Mouse (Mus musculus) forebrain, embryonic 14.5 days (tissue): ENCODE data around the gene Gm43064. TPM values are rescaled to one million over a fixed set of nuclear protein-coding genes. Genes with fewer than 3 reads are reported as not detected.

Experiments used
- ATAC-seq: fragments of 200-750 bp; cut with Nextera tagmentation; 2 replicates; pipeline ENCODE4 v1.8.0; 2017; ENCODE audit warnings: mild to moderate bottlenecking, moderate library complexity
- DNase-seq: peaks from one replicate; pipeline ENCODE4 v3.0.0-alpha.2; 2015; ENCODE audit warnings: low spot score
- H3K27ac ChIP-seq: fragments of 300-500 bp; sonication (generic); 2 replicates; pipeline ENCODE4 v1.5.1; 2014; ENCODE audit warnings: low read depth, mild to moderate bottlenecking, control low read depth, low read length, moderate library complexity
- H3K27me3 ChIP-seq: fragments of 300-500 bp; sonication (generic); replicated peaks from 2 replicates; pipeline ENCODE4 v1.6.1; 2014; ENCODE audit warnings: low read length, control low read depth, mixed read lengths; ENCODE audit not compliant: control insufficient read depth, insufficient read depth
- H3K36me3 ChIP-seq: fragments of 300-500 bp; sonication (generic); 2 replicates; pipeline ENCODE4 v1.6.1; 2014; ENCODE audit warnings: low read length, control low read depth; ENCODE audit not compliant: control insufficient read depth, insufficient read depth
- H3K4me1 ChIP-seq: fragments of 300-500 bp; sonication (generic); 2 replicates; pipeline ENCODE4 v1.6.1; 2014; ENCODE audit warnings: antibody characterized with exemption, low read length, control low read depth; ENCODE audit not compliant: control insufficient read depth, insufficient read depth
- H3K4me2 ChIP-seq: fragments of 300-500 bp; sonication (generic); 2 replicates; pipeline ENCODE4 v1.6.1; 2014; ENCODE audit warnings: mild to moderate bottlenecking, control low read depth, low read length
- H3K4me3 ChIP-seq: fragments of 300-500 bp; sonication (generic); 2 replicates; pipeline ENCODE4 v1.5.1; 2014; ENCODE audit warnings: low read depth, low read length, control low read depth
- H3K9ac ChIP-seq: fragments of 300-500 bp; sonication (generic); 2 replicates; pipeline ENCODE4 v1.6.1; 2014; ENCODE audit warnings: mild to moderate bottlenecking, low read length, control low read depth, moderate library complexity
- H3K9me3 ChIP-seq: fragments of 300-500 bp; sonication (generic); replicated peaks from 2 replicates; pipeline ENCODE4 v1.6.1; 2016; ENCODE audit warnings: low read length, control low read depth, mixed read lengths; ENCODE audit not compliant: control insufficient read depth
- WGBS: fragments of 180-500 bp; shearing (Covaris S2); extraction: QIAGEN DNeasy Blood & Tissue Kit; methylation state at CpG from one replicate; pipeline ENCODE4 v1.1.7; 2014; 5-methylcytosine and 5-hydroxymethylcytosine counted together
- polyA plus RNA-seq: library from polyadenylated mRNA; unstranded; fragments of >200 nt; fragmentation: Nextera tagmentation; extraction: Ambion mirVana; gene quantifications from 2 replicates; pipeline ENCODE4 v1.2.1, GENCODE M21; 2014

Gene Gm43064
- polyA plus RNA-seq, 1 experiment from 2014 or later: 0.18 TPM

- DNase-seq (no peak), ATAC-seq (no peak)
- Histone ChIP-seq H3K9ac (no peak overlapping the region), H3K4me3 (no peak overlapping the region), H3K9me3 (no peaks in the 10 kb centered on the region), H3K36me3 (no peaks in the 10 kb centered on the region), H3K4me2 (no peak overlapping the region), H3K27ac (no peak overlapping the region), H3K27me3 (no peaks in the 10 kb centered on the region), H3K4me1 (no peaks in the 10 kb centered on the region)
- 72% methylated on average over 7 of the region's 7 CpGs for WGBS
Observed at GRCm38 (mm10) chr3:103874329-103874728, 65.0 kb downstream of the Gm43064 start.

DNA sequence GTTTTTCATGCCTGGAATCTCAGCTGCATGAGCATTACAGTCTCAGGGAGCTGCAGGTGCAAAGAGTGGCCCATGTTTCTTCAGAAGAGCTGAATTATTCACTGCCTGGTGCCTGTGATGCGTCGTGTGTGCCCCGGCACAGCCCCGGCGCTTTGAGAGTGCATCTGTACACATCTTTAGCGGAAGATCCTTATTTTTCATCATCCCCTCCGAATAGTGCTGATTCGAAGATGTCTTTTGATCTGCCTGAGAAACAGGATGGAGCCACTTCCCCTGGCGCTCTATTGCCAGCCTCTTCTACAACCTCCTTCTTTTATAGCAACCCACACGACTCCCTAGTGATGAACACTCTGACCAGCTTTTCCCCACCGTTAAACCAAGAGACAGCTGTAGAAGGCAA, 76.6 kb downstream of the Gm43064 start:
- Histone ChIP-seq H3K4me2 (no peak overlapping the region), H3K4me3 (no peak overlapping the region), H3K27me3 (no peaks in the 10 kb centered on the region), H3K27ac (no peak overlapping the region), H3K9me3 (no peaks in the 10 kb centered on the region), H3K36me3 (no peaks in the 10 kb centered on the region), H3K9ac (no peak overlapping the region), H3K4me1 (no peaks in the 10 kb centered on the region)
- WGBS: 87% methylated on average over 11 of the region's 11 CpGs
- no peak for DNase-seq
- ATAC-seq: no peak

GRCm38 (mm10) chr3:103887581-103887980, 78.2 kb downstream of the Gm43064 start:
- H3K27me3 ChIP-seq: no peaks in the 10 kb centered on the region
- no peak overlapping the region for H3K9ac ChIP-seq
- H3K36me3 ChIP-seq: no peaks in the 10 kb centered on the region
- H3K4me2 ChIP-seq: no peak overlapping the region
- no peak overlapping the region for H3K27ac ChIP-seq
- no peaks in the 10 kb centered on the region for H3K4me1 ChIP-seq
- DNase-seq (peak; percentile 78), ATAC-seq (no peak)
- H3K9me3 ChIP-seq: no peaks in the 10 kb centered on the region
- H3K4me3 ChIP-seq: no peak overlapping the region
- 33% methylated on average over 3 of the region's 3 CpGs for WGBS

Other genes with a start within 250 kb of the Gm43064 start
- 12.6 and 19.3 TPM in 2 replicates for gene Syt6, start 234.3 kb upstream of the Gm43064 start, polyA plus RNA-seq
- gene Atg4a-ps, start 163.5 kb upstream of the Gm43064 start, polyA plus RNA-seq: 0.11 and 0.25 TPM in 2 replicates
- gene Olfml3, start 71.6 kb upstream of the Gm43064 start, polyA plus RNA-seq: 5.6 and 6.3 TPM in 2 replicates
- not detected in 2 replicates for gene Gm10964, start 70.2 kb upstream of the Gm43064 start, polyA plus RNA-seq
- gene Hipk1, start 18.0 kb upstream of the Gm43064 start, polyA plus RNA-seq: 15.5 and 16.2 TPM in 2 replicates
- gene Dclre1b, start 129 bp upstream of the Gm43064 start, polyA plus RNA-seq: 28.0 and 30.6 TPM in 2 replicates
- 25.9 and 26.7 TPM in 2 replicates for gene Ap4b1, start 53 bp upstream of the Gm43064 start, polyA plus RNA-seq
- gene Bcl2l15, start 23.0 kb downstream of the Gm43064 start, polyA plus RNA-seq: not detected in 2 replicates
- 0.17 and 0.49 TPM in 2 replicates for gene Ptpn22, start 50.2 kb downstream of the Gm43064 start, polyA plus RNA-seq
- 19.0 and 23.7 TPM in 2 replicates for gene Rsbn1, start 104.5 kb downstream of the Gm43064 start, polyA plus RNA-seq
- gene Phtf1, start 158.5 kb downstream of the Gm43064 start, polyA plus RNA-seq: 30.9 and 35.3 TPM in 2 replicates